Mouse (Mus musculus) bone marrow macrophage, adult 2 months (primary cell): Measurements from ENCODE around the gene Trpt1.

Experiments
- CTCF ChIP-seq: IDR thresholded peaks from 2 replicates; pipeline ENCODE4 v1.5.1; 2012; ENCODE audit warnings: low read depth, mild to moderate bottlenecking, low read length, moderate library complexity
- POLR2A ChIP-seq: IDR thresholded peaks from 2 replicates; pipeline ENCODE4 v1.6.1; 2012; ENCODE audit warnings: mild to moderate bottlenecking, low read depth, low read length, borderline replicate concordance

DNA sequence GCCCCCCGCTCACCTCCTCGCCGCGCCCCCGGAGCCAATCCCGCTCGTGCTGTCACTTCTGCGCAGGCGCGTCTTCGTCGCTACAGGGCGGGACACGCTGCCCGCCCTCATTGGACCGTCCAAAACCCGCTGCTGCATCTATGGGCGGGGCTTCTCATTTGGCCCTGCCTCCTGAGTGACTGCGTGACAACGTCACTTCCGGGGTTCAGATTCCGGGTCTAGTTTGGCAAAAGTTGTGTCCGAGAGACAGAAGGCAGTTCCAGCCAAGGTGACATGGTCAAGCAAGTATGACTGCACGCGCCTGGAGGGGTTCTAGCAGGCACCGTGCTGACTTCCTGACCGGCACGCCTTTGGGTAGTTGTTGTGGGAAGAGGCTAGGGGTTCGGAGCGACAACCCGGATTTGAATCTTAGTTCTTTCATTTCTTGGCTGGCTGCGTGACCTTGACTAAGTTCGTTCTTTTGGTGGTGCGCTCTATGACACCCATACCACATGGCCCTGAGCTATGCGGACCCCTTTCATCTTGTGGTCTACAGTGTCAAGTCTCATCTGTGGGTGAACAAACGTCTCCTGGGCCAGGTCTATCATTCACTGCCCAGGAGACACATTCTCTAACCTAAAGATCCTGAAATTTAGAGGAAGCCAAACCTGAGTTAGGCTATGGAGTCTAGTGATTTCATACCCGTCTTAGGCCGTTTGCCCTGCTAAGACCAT, 15.4 kb upstream of the Trpt1 start, which contains the start of gene Fkbp2:
- no peak for TF ChIP-seq CTCF
- TF ChIP-seq POLR2A = peak; percentile 92
